Mouse (Mus musculus): Measurements from ENCODE around the gene Zbtb32. TPM values are rescaled to one million over a fixed set of nuclear protein-coding genes. Genes with fewer than 3 reads are reported as not detected.
A peak's percentile ranks its signal among the peaks of the same experiment; 100 is the strongest.

Gene Zbtb32
- polyA plus RNA-seq, 1 experiment from 2014 or later, result 1.2 TPM

GRCm38 (mm10) chr7:30564970-30565571, 33.6 kb downstream of the Zbtb32 start, which contains the start of gene Igflr1:
Gene Igflr1, plus strand, starts transcription at chr7:30565427.
- no peaks in the 10 kb centered on the region for H3K27me3 ChIP-seq (replicated peaks; ENCODE audit: control insufficient read depth, insufficient read depth, low read length)
- no peak within 1 kb of the TSS for H3K27ac ChIP-seq (ENCODE audit: low read depth, low read length)
- 94% methylated on average over 12 of the region's 12 CpGs for WGBS
- H3K4me1 ChIP-seq (replicated peaks; ENCODE audit: control insufficient read depth, insufficient read depth, low read length), result no peaks in the 10 kb centered on the region
- H3K4me3 ChIP-seq (ENCODE audit: low read depth, low read length), result no peak within 1 kb of the TSS
- H3K36me3 ChIP-seq (ENCODE audit: control insufficient read depth, insufficient read depth), result peaks cover 47% of the 10 kb centered on the region
- ATAC-seq, result no peak
- H3K9me3 ChIP-seq (ENCODE audit: control insufficient read depth), result no peaks in the 10 kb centered on the region
- H3K4me2 ChIP-seq (replicated peaks; ENCODE audit: low read depth), result no peak within 1 kb of the TSS
- no peak within 1 kb of the TSS for H3K9ac ChIP-seq (ENCODE audit: low read depth, low read length)
- no peak for TF ChIP-seq CTCF (IDR thresholded peaks at IDR 0.05; ENCODE audit: low read depth)

- no peaks in the 10 kb centered on the region for H3K9me3 ChIP-seq (ENCODE audit: control insufficient read depth)
- peaks cover 35% of the 10 kb centered on the region for H3K36me3 ChIP-seq (ENCODE audit: control insufficient read depth, insufficient read depth)
- WGBS, result 18% methylated on average over 6 of the region's 6 CpGs
- H3K4me1 ChIP-seq (replicated peaks; ENCODE audit: control insufficient read depth, insufficient read depth, low read length), result no peaks in the 10 kb centered on the region
- peak overlapping the region; percentile 78 for H3K4me2 ChIP-seq (replicated peaks; ENCODE audit: low read depth)
- no peak for TF ChIP-seq CTCF (IDR thresholded peaks at IDR 0.05; ENCODE audit: low read depth)
- H3K27me3 ChIP-seq (replicated peaks; ENCODE audit: control insufficient read depth, insufficient read depth, low read length), result no peaks in the 10 kb centered on the region
- no peak for ATAC-seq
- H3K9ac ChIP-seq (ENCODE audit: low read depth, low read length), result no peak overlapping the region
- peak overlapping the region; percentile 86 for H3K4me3 ChIP-seq (ENCODE audit: low read depth, low read length)
- no peak overlapping the region; the same call in 1 of the 2 replicates for H3K27ac ChIP-seq (ENCODE audit: low read depth, low read length)
Observed at GRCm38 (mm10) chr7:30563906-30564280, 34.8 kb downstream of the Zbtb32 start.

GRCm38 (mm10) chr7:30563117-30563905, 35.4 kb downstream of the Zbtb32 start, which contains the start of the genes U2af1l4, Gm49396 and Psenen:
Gene U2af1l4, plus strand, starts transcription at chr7:30563301.
Gene Gm49396, plus strand, starts transcription at chr7:30563344.
Gene Psenen, minus strand, starts transcription at chr7:30563627.
- WGBS, result under 1% methylated on average over 45 of the region's 45 CpGs
- Histone ChIP-seq H3K4me2 (replicated peaks; ENCODE audit: low read depth) (peak within 1 kb of the TSS; percentile 78), H3K4me1 (replicated peaks; ENCODE audit: control insufficient read depth, insufficient read depth, low read length) (0 out of 2 replicates have a peak, but pooled peaks cover 4% of the 10 kb centered on the region), H3K4me3 (ENCODE audit: low read depth, low read length) (peak within 1 kb of the TSS; percentile 86), H3K9me3 (ENCODE audit: control insufficient read depth) (no peaks in the 10 kb centered on the region), H3K27me3 (replicated peaks; ENCODE audit: control insufficient read depth, insufficient read depth, low read length) (no peaks in the 10 kb centered on the region), H3K36me3 (ENCODE audit: control insufficient read depth, insufficient read depth) (peaks cover 30% of the 10 kb centered on the region), H3K9ac (ENCODE audit: low read depth, low read length) (peak within 1 kb of the TSS; percentile 72), H3K27ac (ENCODE audit: low read depth, low read length) (peak within 1 kb of the TSS; percentile 91)
- no peak for TF ChIP-seq CTCF (IDR thresholded peaks at IDR 0.05; ENCODE audit: low read depth)
- ATAC-seq, result peak; percentile 84

- Histone ChIP-seq H3K4me1 (replicated peaks; ENCODE audit: control insufficient read depth, insufficient read depth, low read length) (0 out of 2 replicates have a peak, but pooled peaks cover 4% of the 10 kb centered on the region), H3K36me3 (ENCODE audit: control insufficient read depth, insufficient read depth) (peaks cover 29% of the 10 kb centered on the region), H3K27me3 (replicated peaks; ENCODE audit: control insufficient read depth, insufficient read depth, low read length) (no peaks in the 10 kb centered on the region), H3K27ac (ENCODE audit: low read depth, low read length) (peak overlapping the region; percentile 74), H3K4me3 (ENCODE audit: low read depth, low read length) (peak overlapping the region; percentile 86), H3K4me2 (replicated peaks; ENCODE audit: low read depth) (peak overlapping the region; percentile 78), H3K9me3 (ENCODE audit: control insufficient read depth) (no peaks in the 10 kb centered on the region), H3K9ac (ENCODE audit: low read depth, low read length) (peak overlapping the region; percentile 72)
- TF ChIP-seq CTCF (IDR thresholded peaks at IDR 0.05; ENCODE audit: low read depth), result no peak
- under 1% methylated on average over 27 of the region's 27 CpGs for WGBS
- no peak for ATAC-seq
Observed at GRCm38 (mm10) chr7:30562526-30563116, 36.1 kb downstream of the Zbtb32 start.

GRCm38 (mm10) chr7:30560296-30560695, 38.4 kb downstream of the Zbtb32 start:
- Histone ChIP-seq H3K27ac (ENCODE audit: low read depth, low read length) (0 out of 2 replicates have a peak overlapping the region, but pooled peaks have one; percentile 28), H3K27me3 (replicated peaks; ENCODE audit: control insufficient read depth, insufficient read depth, low read length) (no peaks in the 10 kb centered on the region), H3K36me3 (ENCODE audit: control insufficient read depth, insufficient read depth) (peaks cover 25% of the 10 kb centered on the region), H3K4me2 (replicated peaks; ENCODE audit: low read depth) (peak overlapping the region; percentile 78), H3K4me1 (replicated peaks; ENCODE audit: control insufficient read depth, insufficient read depth, low read length) (0 out of 2 replicates have a peak, but pooled peaks cover 4% of the 10 kb centered on the region), H3K4me3 (ENCODE audit: low read depth, low read length) (no peak overlapping the region), H3K9ac (ENCODE audit: low read depth, low read length) (no peak overlapping the region), H3K9me3 (ENCODE audit: control insufficient read depth) (no peaks in the 10 kb centered on the region)
- TF ChIP-seq CTCF (IDR thresholded peaks at IDR 0.05; ENCODE audit: low read depth), result no peak
- no peak for ATAC-seq
- 65% methylated on average over 2 of the region's 2 CpGs for WGBS

Measured in intestine, postnatal 0 days (tissue).